Mouse (Mus musculus) midbrain, embryonic 15.5 days (tissue): ENCODE data around the gene Cx3cr1. TPM values are rescaled to one million over a fixed set of nuclear protein-coding genes. Genes with fewer than 3 reads are reported as not detected.

Experiments
- ATAC-seq: fragments of 200-750 bp; cut with Nextera tagmentation; replicated peaks from 2 replicates; pipeline ENCODE4 v1.8.0; 2017; ENCODE audit warnings: moderate TSS enrichment
- H3K27ac ChIP-seq: fragments of 300-500 bp; sonication (generic); 2 replicates; pipeline ENCODE4 v1.5.1; 2015; ENCODE audit warnings: mild to moderate bottlenecking, inconsistent platforms
- H3K27me3 ChIP-seq: fragments of 300-500 bp; sonication (generic); replicated peaks from 2 replicates; pipeline ENCODE4 v1.6.1; 2015; ENCODE audit warnings: inconsistent platforms
- H3K36me3 ChIP-seq: fragments of 300-500 bp; sonication (generic); replicated peaks from 2 replicates; pipeline ENCODE4 v1.6.1; 2015; ENCODE audit warnings: inconsistent platforms
- H3K4me1 ChIP-seq: fragments of 300-500 bp; sonication (generic); 2 replicates; pipeline ENCODE4 v1.6.1; 2015; ENCODE audit warnings: inconsistent platforms
- H3K4me2 ChIP-seq: fragments of 300-500 bp; sonication (generic); 2 replicates; pipeline ENCODE4 v1.6.1; 2015; ENCODE audit warnings: inconsistent platforms, mild to moderate bottlenecking, moderate library complexity
- H3K4me3 ChIP-seq: fragments of 300-500 bp; sonication (generic); 2 replicates; pipeline ENCODE4 v1.5.1; 2015; ENCODE audit warnings: mild to moderate bottlenecking, inconsistent platforms
- H3K9ac ChIP-seq: fragments of 300-500 bp; sonication (generic); 2 replicates; pipeline ENCODE4 v1.6.1; 2015; ENCODE audit warnings: mild to moderate bottlenecking, inconsistent platforms
- H3K9me3 ChIP-seq: fragments of 300-500 bp; sonication (generic); 2 replicates; pipeline ENCODE4 v1.6.1; 2016; ENCODE audit warnings: inconsistent platforms
- WGBS: fragments of 180-500 bp; shearing (Covaris S2); methylation state at CpG from one replicate; pipeline ENCODE4 v1.1.7; 2015; ENCODE audit warnings: mixed read lengths; 5-methylcytosine and 5-hydroxymethylcytosine counted together
- polyA plus RNA-seq: library from polyadenylated mRNA; unstranded; fragments of >200 nt; fragmentation: Nextera tagmentation; extraction: Ambion mirVana; gene quantifications from 2 replicates; pipeline ENCODE4 v1.2.1, GENCODE M21; 2015

The Cx3cr1 gene
- polyA plus RNA-seq, 1 experiment from 2014 or later = 8.1 TPM

DNA sequence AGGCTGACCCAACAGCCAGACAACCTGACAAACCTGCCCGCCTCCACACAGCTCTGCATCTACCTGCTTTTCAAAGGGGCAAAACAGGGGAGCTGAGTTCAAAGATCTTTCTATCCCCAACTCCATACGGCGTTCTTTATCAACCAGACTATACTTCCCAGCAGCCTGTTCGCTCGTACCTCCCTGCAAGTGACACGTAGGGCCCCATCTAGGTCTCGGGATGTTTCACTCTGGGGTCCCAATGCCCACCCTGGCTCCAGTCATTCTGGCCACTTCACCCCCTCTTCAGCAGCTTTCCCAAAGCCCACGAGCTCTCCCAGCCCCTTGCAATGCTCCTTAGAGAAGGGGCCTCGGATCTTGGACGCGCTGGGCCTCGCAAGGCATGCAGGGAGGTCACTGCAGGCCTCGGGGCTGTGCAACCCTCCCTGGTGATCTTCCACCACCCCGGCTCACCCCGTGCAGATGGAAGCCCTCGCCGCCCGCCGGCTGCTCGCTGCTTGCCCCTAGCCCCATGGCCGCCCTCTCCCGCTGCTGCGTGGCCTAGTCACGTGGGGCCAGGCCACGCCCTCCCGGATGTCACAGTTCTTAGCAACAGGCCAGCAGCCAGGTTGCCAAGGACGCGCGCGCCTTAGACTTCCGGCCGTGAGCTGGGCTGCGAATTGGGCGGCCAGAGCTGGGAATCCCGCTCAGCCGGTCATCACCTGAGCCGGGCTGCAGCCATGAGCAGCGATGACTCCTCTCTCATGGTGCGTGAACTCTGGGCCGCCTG lies 132.5 kb downstream of the Cx3cr1 start, which contains the start of the genes Gorasp1 and Ttc21a:
Gene Gorasp1, minus strand, starts transcription at position 561 of the 769 bp plus-strand sequence.
Gene Ttc21a, plus strand, starts transcription at position 602 of the 769 bp plus-strand sequence.
- Histone ChIP-seq H3K4me1 (peaks cover 15% of the 10 kb centered on the region), H3K36me3 (no peaks in the 10 kb centered on the region), H3K27me3 (no peaks in the 10 kb centered on the region), H3K4me3 (peak within 1 kb of the TSS; percentile 86), H3K4me2 (peak within 1 kb of the TSS; percentile 90), H3K9ac (peak within 1 kb of the TSS; percentile 93), H3K9me3 (no peaks in the 10 kb centered on the region), H3K27ac (peak within 1 kb of the TSS; percentile 80)
- peak; percentile 97 for ATAC-seq
- WGBS = 3% methylated on average over 40 of the region's 40 CpGs

DNA sequence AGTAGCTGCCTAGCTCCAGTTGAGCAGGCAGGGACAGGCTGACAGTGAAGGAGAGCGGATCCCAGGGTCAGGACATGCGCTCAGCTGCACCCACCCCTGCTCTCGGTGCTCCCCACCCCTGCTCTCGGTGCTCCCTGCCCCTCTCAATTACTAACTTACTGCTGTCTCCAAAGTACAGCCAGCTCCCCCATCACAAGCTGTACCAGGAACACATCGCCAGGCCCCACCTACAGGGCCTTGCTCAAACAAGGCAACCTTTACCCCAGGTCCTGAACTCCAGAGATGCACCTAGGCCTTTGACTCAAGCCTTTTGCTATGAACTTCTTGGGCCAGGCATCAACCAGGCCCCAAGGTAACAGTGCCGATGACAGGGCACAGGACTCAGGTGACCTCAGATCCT lies 136.0 kb downstream of the Cx3cr1 start:
- H3K27me3 ChIP-seq = no peaks in the 10 kb centered on the region
- peaks cover 15% of the 10 kb centered on the region for H3K4me1 ChIP-seq
- no peak for ATAC-seq
- H3K36me3 ChIP-seq = no peaks in the 10 kb centered on the region
- WGBS = 94% methylated on average over 6 of the region's 6 CpGs
- H3K9me3 ChIP-seq = no peaks in the 10 kb centered on the region
- H3K4me2 ChIP-seq = no peak overlapping the region
- no peak overlapping the region for H3K27ac ChIP-seq
- no peak overlapping the region for H3K9ac ChIP-seq
- no peak overlapping the region for H3K4me3 ChIP-seq

DNA sequence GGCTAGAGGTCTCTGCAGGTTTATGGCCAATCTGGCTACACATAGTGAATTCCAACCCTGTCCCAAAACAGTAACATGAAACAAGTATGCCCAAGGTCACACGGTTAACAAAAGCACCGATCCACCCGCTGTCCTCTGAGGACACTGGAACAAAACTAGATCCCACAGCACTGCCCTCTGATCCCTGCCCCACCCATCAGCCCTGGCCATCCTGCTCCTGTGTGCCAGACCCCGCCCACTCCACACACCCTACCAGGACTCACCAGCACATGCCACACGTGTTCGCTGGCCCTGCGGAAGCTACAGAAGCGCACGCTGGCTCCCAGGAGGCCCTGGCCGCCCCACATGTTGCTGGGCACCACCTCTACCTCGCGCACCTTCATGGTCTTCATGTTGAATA lies 137.3 kb downstream of the Cx3cr1 start:
- Histone ChIP-seq H3K27me3 (no peaks in the 10 kb centered on the region), H3K36me3 (peaks cover 7% of the 10 kb centered on the region; the same call in 1 of the 2 replicates), H3K4me1 (peaks cover 10% of the 10 kb centered on the region), H3K9ac (no peak overlapping the region), H3K4me2 (no peak overlapping the region), H3K4me3 (no peak overlapping the region), H3K27ac (no peak overlapping the region), H3K9me3 (no peaks in the 10 kb centered on the region)
- 87% methylated on average over 12 of the region's 12 CpGs for WGBS
- ATAC-seq = no peak

DNA sequence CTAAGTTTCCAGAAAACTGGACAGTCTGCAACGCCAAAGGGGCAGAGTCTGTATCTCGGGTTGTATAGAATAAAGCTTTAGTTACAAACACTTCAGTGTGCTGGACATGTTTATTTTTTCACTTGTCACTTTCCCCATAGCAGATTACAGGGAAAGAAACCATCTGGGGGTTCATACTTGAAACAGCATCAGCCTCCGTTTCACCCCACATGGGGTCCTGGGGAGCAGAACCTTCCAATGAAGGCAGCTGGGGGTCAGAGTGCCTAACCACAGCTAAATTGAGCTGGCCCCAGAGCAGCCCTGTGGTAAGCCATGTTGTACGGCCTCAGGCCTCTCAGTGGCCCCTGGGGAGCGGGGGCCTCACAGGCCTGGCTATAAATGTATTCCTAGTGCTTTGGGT lies 143.2 kb downstream of the Cx3cr1 start:
- Histone ChIP-seq H3K9ac (no peak overlapping the region), H3K27me3 (no peaks in the 10 kb centered on the region), H3K36me3 (peaks cover 58% of the 10 kb centered on the region), H3K4me2 (no peak overlapping the region), H3K27ac (no peak overlapping the region), H3K4me3 (no peak overlapping the region), H3K9me3 (no peaks in the 10 kb centered on the region), H3K4me1 (no peaks in the 10 kb centered on the region)
- 90% methylated on average over 5 of the region's 5 CpGs for WGBS
- no peak for ATAC-seq

DNA sequence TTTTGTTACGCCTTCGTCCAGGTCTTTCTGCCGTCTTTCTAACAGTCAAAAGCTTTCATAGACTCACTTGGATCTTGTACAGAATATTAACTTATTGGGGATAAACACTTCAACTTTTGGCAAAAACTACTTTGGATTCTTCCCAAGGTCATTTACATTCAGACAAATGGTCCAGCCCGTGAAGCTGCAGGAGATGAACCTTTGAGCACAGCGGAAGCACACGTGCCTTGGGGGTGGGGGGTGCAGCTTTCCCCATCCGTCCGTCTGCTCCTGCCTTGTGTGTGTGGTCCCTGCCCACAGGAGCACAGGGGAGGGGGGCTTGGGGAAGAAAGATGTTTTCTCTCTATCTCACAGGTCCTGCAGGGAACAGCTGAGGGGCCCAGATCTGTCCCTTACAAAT lies 143.9 kb downstream of the Cx3cr1 start:
- Histone ChIP-seq H3K36me3 (peaks cover 61% of the 10 kb centered on the region), H3K4me1 (no peaks in the 10 kb centered on the region)
- 75% methylated on average over 8 of the region's 8 CpGs for WGBS

DNA sequence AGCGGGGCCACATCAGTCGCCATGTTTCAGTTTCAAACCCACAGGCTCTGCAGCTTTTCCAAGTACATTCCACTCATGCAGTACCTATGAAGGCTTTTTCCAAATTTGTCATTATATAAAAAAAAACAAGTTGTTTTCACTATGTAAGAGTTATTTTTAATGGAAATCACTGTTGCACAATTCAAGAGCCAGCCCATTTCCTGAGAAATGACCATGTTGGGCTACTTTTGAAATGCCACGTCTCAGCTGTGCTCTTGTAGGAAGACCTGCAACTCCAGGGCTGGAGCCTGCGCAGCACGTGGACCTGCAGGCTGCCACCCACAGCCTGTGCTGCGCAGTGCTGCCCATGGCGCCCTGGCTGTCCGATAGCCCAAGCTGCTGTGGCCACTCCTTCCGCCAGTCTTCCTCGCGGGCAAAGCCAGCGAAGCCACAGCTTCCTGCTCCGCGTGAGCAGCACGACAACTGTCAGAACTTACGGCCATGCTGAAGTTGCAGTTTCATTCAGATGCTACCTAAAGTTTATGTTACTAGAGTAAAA lies 144.5 kb downstream of the Cx3cr1 start:
- no peaks in the 10 kb centered on the region for H3K4me1 ChIP-seq
- H3K9ac ChIP-seq = no peak overlapping the region
- 94% methylated on average over 16 of the region's 16 CpGs for WGBS
- no peaks in the 10 kb centered on the region for H3K9me3 ChIP-seq
- H3K4me2 ChIP-seq = no peak overlapping the region
- no peak for ATAC-seq
- H3K4me3 ChIP-seq = no peak overlapping the region
- peaks cover 67% of the 10 kb centered on the region for H3K36me3 ChIP-seq
- no peaks in the 10 kb centered on the region for H3K27me3 ChIP-seq
- no peak overlapping the region for H3K27ac ChIP-seq

More for the DNA sequence above, 143.9 kb downstream of the Cx3cr1 start:
- no peaks in the 10 kb centered on the region for H3K9me3 ChIP-seq
- ATAC-seq = no peak
- H3K27me3 ChIP-seq = no peaks in the 10 kb centered on the region
- no peak overlapping the region for H3K9ac ChIP-seq
- no peak overlapping the region for H3K4me2 ChIP-seq
- H3K4me3 ChIP-seq = no peak overlapping the region
- H3K27ac ChIP-seq = no peak overlapping the region

DNA sequence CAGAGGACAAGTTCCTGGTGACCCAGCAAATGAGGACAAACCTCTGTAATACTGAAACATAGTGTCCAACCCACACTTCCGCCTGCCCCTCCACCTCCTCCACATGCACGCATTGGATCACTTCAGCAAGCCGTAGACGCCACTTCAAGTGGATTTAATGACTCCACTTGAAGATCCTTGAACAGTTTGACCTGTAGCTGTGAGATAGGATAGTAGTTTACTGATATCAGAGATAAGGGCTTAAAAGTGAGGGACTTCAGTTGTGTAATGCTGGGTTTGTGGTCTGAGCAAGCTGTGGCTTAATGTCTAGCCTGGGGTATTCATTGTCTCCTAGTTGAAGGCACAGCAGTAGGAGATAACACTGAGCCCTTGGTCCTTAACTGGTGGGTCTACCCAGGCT lies 146.2 kb downstream of the Cx3cr1 start:
- WGBS = 91% methylated on average over 4 of the region's 4 CpGs
- no peak overlapping the region for H3K9ac ChIP-seq
- ATAC-seq = no peak

DNA sequence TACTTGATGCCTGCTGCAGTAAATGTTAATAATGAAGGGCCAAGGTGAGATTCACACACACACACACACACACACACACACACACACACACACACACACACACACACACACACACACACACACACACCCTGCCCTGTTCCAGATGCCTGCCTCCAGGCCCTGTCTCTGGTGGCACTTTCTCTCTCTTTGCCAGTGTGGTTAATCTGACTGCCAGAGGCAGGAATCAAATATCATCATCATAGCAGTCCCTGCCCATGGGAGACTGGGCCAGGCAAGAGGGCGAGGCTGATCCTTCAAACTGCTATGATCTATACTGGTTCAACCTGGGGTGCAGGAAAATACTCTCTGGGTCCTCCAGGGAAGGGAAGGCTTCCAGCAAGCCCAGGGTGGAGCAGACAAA lies 149.8 kb downstream of the Cx3cr1 start:
- Histone ChIP-seq H3K36me3 (peaks cover 59% of the 10 kb centered on the region), H3K9me3 (no peaks in the 10 kb centered on the region), H3K9ac (no peak overlapping the region), H3K4me3 (no peak overlapping the region), H3K27me3 (no peaks in the 10 kb centered on the region), H3K4me1 (no peaks in the 10 kb centered on the region), H3K27ac (no peak overlapping the region), H3K4me2 (no peak overlapping the region)
- WGBS = 95% methylated on average over 1 of the region's 1 CpGs
- no peak for ATAC-seq

More for the DNA sequence above, 146.2 kb downstream of the Cx3cr1 start:
- Histone ChIP-seq H3K9me3 (no peaks in the 10 kb centered on the region), H3K4me2 (no peak overlapping the region), H3K4me1 (no peaks in the 10 kb centered on the region), H3K36me3 (peaks cover 73% of the 10 kb centered on the region), H3K27me3 (no peaks in the 10 kb centered on the region), H3K27ac (no peak overlapping the region), H3K4me3 (no peak overlapping the region)

DNA sequence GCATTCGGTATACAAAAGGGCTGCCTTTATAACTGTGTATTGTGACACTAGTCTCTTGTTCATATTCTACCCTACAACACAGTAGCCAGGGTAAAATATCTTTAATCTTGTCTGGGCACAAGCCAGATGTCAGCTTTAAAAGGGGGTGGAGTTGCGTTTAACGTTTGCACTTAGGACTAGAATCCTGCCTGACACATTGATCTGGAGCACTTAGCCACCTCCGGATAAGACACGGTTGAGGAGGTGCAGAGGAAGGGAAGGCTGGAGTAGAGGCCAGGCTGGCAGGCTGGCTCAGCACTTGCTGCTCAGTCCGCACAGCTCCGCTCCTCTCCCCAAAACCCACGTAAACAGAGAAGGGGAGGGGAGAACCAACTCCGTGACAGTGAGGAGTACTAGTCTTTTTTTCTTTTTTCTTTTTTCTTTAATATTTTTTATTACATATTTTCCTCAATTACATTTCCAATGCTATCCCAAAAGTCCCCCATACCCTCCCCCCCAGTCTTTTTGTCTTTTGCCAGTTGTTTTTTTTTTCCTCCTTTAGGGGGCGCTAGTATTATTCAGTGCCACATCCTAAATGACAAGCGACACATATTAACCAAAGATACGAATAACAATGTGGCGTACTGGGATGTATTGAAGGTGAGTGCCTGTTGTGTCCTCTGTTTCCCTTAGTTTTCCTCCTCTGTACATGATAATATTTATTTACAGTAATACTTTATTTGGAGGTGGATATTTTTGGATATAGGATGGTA lies 156.4 kb downstream of the Cx3cr1 start:
- H3K4me3 ChIP-seq = no peak overlapping the region
- H3K9me3 ChIP-seq = no peaks in the 10 kb centered on the region
- no peak overlapping the region for H3K9ac ChIP-seq
- no peaks in the 10 kb centered on the region for H3K27me3 ChIP-seq
- no peaks in the 10 kb centered on the region for H3K4me1 ChIP-seq
- no peak for ATAC-seq
- WGBS = 70% methylated on average over 13 of the region's 13 CpGs
- peaks cover 43% of the 10 kb centered on the region for H3K36me3 ChIP-seq
- no peak overlapping the region for H3K4me2 ChIP-seq
- H3K27ac ChIP-seq = no peak overlapping the region

DNA sequence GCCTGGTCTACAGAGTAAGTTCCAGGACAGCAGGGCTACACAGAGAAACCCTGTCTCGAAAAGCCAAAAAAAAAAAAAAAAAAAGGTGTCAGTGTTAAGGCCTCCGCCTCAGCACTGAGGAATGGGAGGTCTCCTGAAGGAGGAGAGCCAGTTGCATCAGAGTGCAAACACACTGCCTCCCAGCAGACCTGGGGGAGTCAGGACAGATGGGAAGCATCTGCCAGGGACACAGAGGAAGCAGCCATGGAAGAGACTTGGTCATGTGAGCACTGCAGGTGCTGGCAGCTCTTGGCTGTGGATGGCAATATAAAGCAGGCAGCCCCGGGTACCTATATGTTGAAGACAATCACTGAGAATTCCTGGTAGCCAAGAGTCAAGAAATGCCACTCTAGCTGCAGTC lies 159.7 kb downstream of the Cx3cr1 start:
- ATAC-seq = no peak
- Histone ChIP-seq H3K9ac (no peak overlapping the region), H3K9me3 (no peaks in the 10 kb centered on the region), H3K4me3 (no peak overlapping the region), H3K27me3 (no peaks in the 10 kb centered on the region), H3K36me3 (peaks cover 58% of the 10 kb centered on the region), H3K4me1 (no peaks in the 10 kb centered on the region), H3K27ac (no peak overlapping the region), H3K4me2 (no peak overlapping the region)
- 85% methylated on average over 3 of the region's 3 CpGs for WGBS

DNA sequence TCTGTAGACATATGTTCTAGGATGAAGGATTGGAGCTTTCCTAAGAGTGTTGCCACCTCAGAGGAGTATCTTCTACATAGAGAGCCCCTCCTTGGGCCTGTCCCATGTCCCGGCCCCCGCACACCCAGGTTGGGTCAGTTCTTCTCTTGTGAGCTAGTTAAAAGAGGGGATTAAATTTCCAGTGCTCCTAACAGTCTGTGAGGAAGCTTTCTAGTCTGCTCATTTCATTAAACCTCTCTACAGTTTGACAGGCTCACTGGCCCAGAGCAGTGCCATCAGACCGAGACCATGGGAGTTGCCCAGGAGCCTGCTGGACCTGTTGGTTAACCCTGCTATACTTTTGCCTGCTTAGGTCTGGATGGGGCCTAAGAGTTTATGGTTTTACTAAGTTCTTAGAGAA lies 161.0 kb downstream of the Cx3cr1 start:
- no peak for ATAC-seq

DNA sequence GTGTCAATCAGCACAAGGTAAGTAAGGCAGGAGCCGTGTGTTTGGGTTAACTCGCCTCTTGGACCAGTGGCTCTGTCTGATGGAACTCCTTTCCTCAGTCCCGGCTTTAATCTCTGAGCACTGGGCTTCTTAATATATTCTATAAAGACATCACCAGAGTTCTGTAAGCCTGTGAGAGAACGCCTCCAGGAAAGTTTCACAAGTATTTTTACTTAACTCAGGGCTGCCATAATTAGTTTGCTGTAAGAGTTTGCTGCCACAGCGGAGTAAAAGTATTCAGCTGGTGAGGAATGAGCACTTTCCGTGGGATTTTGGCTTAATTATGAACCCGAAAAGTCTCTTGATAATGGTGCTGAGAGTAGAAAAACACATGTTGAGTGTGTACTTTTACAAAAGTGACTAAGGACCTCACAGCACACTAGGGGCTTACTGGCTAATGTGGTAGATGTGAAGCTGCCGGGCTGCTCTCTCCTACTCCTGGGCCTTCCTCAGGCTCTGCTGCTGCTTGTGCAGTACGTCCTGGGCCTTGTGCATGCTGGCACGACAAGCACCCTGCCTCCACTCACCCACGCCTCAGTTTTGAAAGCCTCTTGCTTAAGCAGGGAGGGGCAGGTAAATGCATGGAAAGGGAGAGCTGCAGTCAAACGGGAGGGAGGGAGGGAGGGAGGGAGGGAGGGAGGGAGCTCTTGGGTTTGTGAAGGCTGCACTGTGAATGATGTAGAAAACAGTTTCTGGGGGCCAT lies 167.1 kb downstream of the Cx3cr1 start:
- ATAC-seq = no peak
- Histone ChIP-seq H3K4me2 (no peak overlapping the region), H3K27me3 (no peaks in the 10 kb centered on the region), H3K27ac (no peak overlapping the region), H3K4me3 (no peak overlapping the region), H3K9ac (no peak overlapping the region), H3K36me3 (peaks cover 39% of the 10 kb centered on the region), H3K4me1 (no peaks in the 10 kb centered on the region), H3K9me3 (no peaks in the 10 kb centered on the region)
- WGBS = 84% methylated on average over 12 of the region's 12 CpGs

More for the DNA sequence above, 161.0 kb downstream of the Cx3cr1 start:
- H3K36me3 ChIP-seq = peaks cover 64% of the 10 kb centered on the region
- H3K4me2 ChIP-seq = no peak overlapping the region
- no peaks in the 10 kb centered on the region for H3K9me3 ChIP-seq
- 95% methylated on average over 3 of the region's 3 CpGs for WGBS
- no peaks in the 10 kb centered on the region for H3K27me3 ChIP-seq
- no peak overlapping the region for H3K4me3 ChIP-seq
- H3K9ac ChIP-seq = no peak overlapping the region
- no peak overlapping the region for H3K27ac ChIP-seq
- no peaks in the 10 kb centered on the region for H3K4me1 ChIP-seq
